Mouse (Mus musculus): ENCODE measurements around the gene Esrrg. TPM values are rescaled to one million over a fixed set of nuclear protein-coding genes. Genes with fewer than 3 reads are reported as not detected.

Esrrg gene
- polyA plus RNA-seq, 1 experiment, result 12.7 TPM

- Histone ChIP-seq H3K4me3 (ENCODE audit: insufficient read depth, low read length) (no peak overlapping the region), H3K4me1 (ENCODE audit: control insufficient read depth, insufficient read depth, low read length) (no peaks in the 10 kb centered on the region), H3K27ac (ENCODE audit: insufficient read depth, low read length) (no peak overlapping the region)
- TF ChIP-seq CTCF (IDR thresholded peaks at IDR 0.05; ENCODE audit: extremely low read depth, insufficient read depth, low read length), result no peak
- TF ChIP-seq POLR2A (IDR thresholded peaks at IDR 0.05; ENCODE audit: extremely low read depth, insufficient read depth, low read length), result no peak
Observed at GRCm38 (mm10) chr1:187663376-187663775, 54.8 kb downstream of the Esrrg start.

GRCm38 (mm10) chr1:187664261-187664660 is 55.7 kb downstream of the Esrrg start:
- Histone ChIP-seq H3K4me1 (ENCODE audit: control insufficient read depth, insufficient read depth, low read length) (no peaks in the 10 kb centered on the region), H3K4me3 (ENCODE audit: insufficient read depth, low read length) (no peak overlapping the region), H3K27ac (ENCODE audit: insufficient read depth, low read length) (no peak overlapping the region)
- no peak for TF ChIP-seq CTCF (IDR thresholded peaks at IDR 0.05; ENCODE audit: extremely low read depth, insufficient read depth, low read length)
- no peak for TF ChIP-seq POLR2A (IDR thresholded peaks at IDR 0.05; ENCODE audit: extremely low read depth, insufficient read depth, low read length)

- Histone ChIP-seq H3K4me3 (ENCODE audit: insufficient read depth, low read length) (no peak overlapping the region), H3K27ac (ENCODE audit: insufficient read depth, low read length) (no peak overlapping the region), H3K4me1 (ENCODE audit: control insufficient read depth, insufficient read depth, low read length) (no peaks in the 10 kb centered on the region)
- TF ChIP-seq POLR2A (IDR thresholded peaks at IDR 0.05; ENCODE audit: extremely low read depth, insufficient read depth, low read length), result no peak
- TF ChIP-seq CTCF (IDR thresholded peaks at IDR 0.05; ENCODE audit: extremely low read depth, insufficient read depth, low read length), result no peak
Observed at GRCm38 (mm10) chr1:187665901-187666600, 57.5 kb downstream of the Esrrg start.

- TF ChIP-seq CTCF (IDR thresholded peaks at IDR 0.05; ENCODE audit: extremely low read depth, insufficient read depth, low read length), result no peak
- TF ChIP-seq POLR2A (IDR thresholded peaks at IDR 0.05; ENCODE audit: extremely low read depth, insufficient read depth, low read length), result no peak
- H3K4me1 ChIP-seq (ENCODE audit: control insufficient read depth, insufficient read depth, low read length), result no peaks in the 10 kb centered on the region
- H3K4me3 ChIP-seq (ENCODE audit: insufficient read depth, low read length), result no peak overlapping the region
- H3K27ac ChIP-seq (ENCODE audit: insufficient read depth, low read length), result no peak overlapping the region
Observed at GRCm38 (mm10) chr1:187669746-187670145, 61.2 kb downstream of the Esrrg start.

GRCm38 (mm10) chr1:187672446-187672845 is 63.9 kb downstream of the Esrrg start:
- H3K4me1 ChIP-seq (ENCODE audit: control insufficient read depth, insufficient read depth, low read length), result no peaks in the 10 kb centered on the region
- TF ChIP-seq CTCF (IDR thresholded peaks at IDR 0.05; ENCODE audit: extremely low read depth, insufficient read depth, low read length), result no peak
- no peak for TF ChIP-seq POLR2A (IDR thresholded peaks at IDR 0.05; ENCODE audit: extremely low read depth, insufficient read depth, low read length)

GRCm38 (mm10) chr1:187674771-187675186 is 66.2 kb downstream of the Esrrg start:
- Histone ChIP-seq H3K27ac (ENCODE audit: insufficient read depth, low read length) (no peak overlapping the region), H3K4me3 (ENCODE audit: insufficient read depth, low read length) (no peak overlapping the region), H3K4me1 (ENCODE audit: control insufficient read depth, insufficient read depth, low read length) (no peaks in the 10 kb centered on the region)
- no peak for TF ChIP-seq CTCF (IDR thresholded peaks at IDR 0.05; ENCODE audit: extremely low read depth, insufficient read depth, low read length)
- TF ChIP-seq POLR2A (IDR thresholded peaks at IDR 0.05; ENCODE audit: extremely low read depth, insufficient read depth, low read length), result no peak

More at GRCm38 (mm10) chr1:187672446-187672845, 63.9 kb downstream of the Esrrg start:
- H3K27ac ChIP-seq (ENCODE audit: insufficient read depth, low read length), result no peak overlapping the region
- no peak overlapping the region for H3K4me3 ChIP-seq (ENCODE audit: insufficient read depth, low read length)

- no peaks in the 10 kb centered on the region for H3K4me1 ChIP-seq (ENCODE audit: control insufficient read depth, insufficient read depth, low read length)
- no peak overlapping the region for H3K4me3 ChIP-seq (ENCODE audit: insufficient read depth, low read length)
- H3K27ac ChIP-seq (ENCODE audit: insufficient read depth, low read length), result no peak overlapping the region
- TF ChIP-seq CTCF (IDR thresholded peaks at IDR 0.05; ENCODE audit: extremely low read depth, insufficient read depth, low read length) (no peak), POLR2A (IDR thresholded peaks at IDR 0.05; ENCODE audit: extremely low read depth, insufficient read depth, low read length) (no peak)
Observed at GRCm38 (mm10) chr1:187676626-187677025, 68.0 kb downstream of the Esrrg start.

- no peak overlapping the region for H3K4me3 ChIP-seq (ENCODE audit: insufficient read depth, low read length)
- no peak overlapping the region for H3K27ac ChIP-seq (ENCODE audit: insufficient read depth, low read length)
- TF ChIP-seq CTCF (IDR thresholded peaks at IDR 0.05; ENCODE audit: extremely low read depth, insufficient read depth, low read length) (no peak), POLR2A (IDR thresholded peaks at IDR 0.05; ENCODE audit: extremely low read depth, insufficient read depth, low read length) (no peak)
- no peaks in the 10 kb centered on the region for H3K4me1 ChIP-seq (ENCODE audit: control insufficient read depth, insufficient read depth, low read length)
Observed at GRCm38 (mm10) chr1:187679246-187679645, 70.7 kb downstream of the Esrrg start.

- TF ChIP-seq CTCF (IDR thresholded peaks at IDR 0.05; ENCODE audit: extremely low read depth, insufficient read depth, low read length) (no peak), POLR2A (IDR thresholded peaks at IDR 0.05; ENCODE audit: extremely low read depth, insufficient read depth, low read length) (no peak)
- no peaks in the 10 kb centered on the region for H3K4me1 ChIP-seq (ENCODE audit: control insufficient read depth, insufficient read depth, low read length)
- H3K27ac ChIP-seq (ENCODE audit: insufficient read depth, low read length), result no peak overlapping the region
Observed at GRCm38 (mm10) chr1:187684519-187684918, 75.9 kb downstream of the Esrrg start.

GRCm38 (mm10) chr1:187691846-187692525 is 83.4 kb downstream of the Esrrg start:
- no peaks in the 10 kb centered on the region; the same call in 1 of the 2 replicates for H3K4me1 ChIP-seq (ENCODE audit: control insufficient read depth, insufficient read depth, low read length)
- H3K4me3 ChIP-seq (ENCODE audit: insufficient read depth, low read length), result no peak overlapping the region
- H3K27ac ChIP-seq (ENCODE audit: insufficient read depth, low read length), result no peak overlapping the region
- TF ChIP-seq POLR2A (IDR thresholded peaks at IDR 0.05; ENCODE audit: extremely low read depth, insufficient read depth, low read length) (no peak), CTCF (IDR thresholded peaks at IDR 0.05; ENCODE audit: extremely low read depth, insufficient read depth, low read length) (no peak)

More at GRCm38 (mm10) chr1:187684519-187684918, 75.9 kb downstream of the Esrrg start:
- H3K4me3 ChIP-seq (ENCODE audit: insufficient read depth, low read length), result no peak overlapping the region
